Mouse (Mus musculus) bone marrow macrophage, adult 2 months (primary cell): Measurements from ENCODE around the gene Susd1.

Source experiments
- CTCF ChIP-seq: IDR thresholded peaks from 2 replicates; pipeline ENCODE4 v1.5.1; 2012; ENCODE audit warnings: low read depth, mild to moderate bottlenecking, low read length, moderate library complexity
- POLR2A ChIP-seq: IDR thresholded peaks from 2 replicates; pipeline ENCODE4 v1.6.1; 2012; ENCODE audit warnings: mild to moderate bottlenecking, low read depth, low read length, borderline replicate concordance

DNA sequence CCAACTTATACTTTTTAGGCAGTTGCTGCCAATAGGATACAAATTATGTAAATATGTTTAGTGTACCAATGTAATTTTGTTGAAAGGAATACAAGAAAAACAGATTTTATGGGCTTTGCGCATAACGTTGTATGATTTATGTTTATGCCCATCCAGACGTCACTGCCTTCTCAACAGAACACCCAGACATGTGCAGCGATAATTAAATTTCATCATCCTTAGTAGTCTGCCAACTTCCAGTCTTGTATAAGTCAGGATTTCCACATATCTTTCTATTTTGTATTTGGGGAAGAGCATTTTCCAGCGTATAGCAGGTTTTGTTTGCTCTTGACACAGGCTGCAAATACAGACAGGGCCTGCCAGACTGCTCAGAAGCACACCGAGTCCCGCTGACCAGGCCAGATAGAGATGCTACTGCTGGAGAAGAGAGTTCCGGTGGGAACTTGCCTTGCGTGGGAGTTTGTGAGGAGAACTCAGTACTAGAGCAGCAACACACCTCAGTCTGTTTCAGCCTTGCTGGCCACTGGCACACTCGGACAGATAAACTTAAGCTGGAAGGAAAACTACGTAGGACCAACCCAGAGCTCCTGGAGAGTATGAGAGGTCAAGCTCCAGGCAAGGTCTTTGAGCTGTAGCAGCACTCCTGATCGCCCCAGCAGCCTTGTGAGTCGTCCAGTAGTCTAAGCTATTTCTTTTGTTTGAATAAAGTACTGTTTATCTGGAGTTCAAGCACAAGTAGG is 21.0 kb upstream of the Susd1 start:
- TF ChIP-seq POLR2A (no peak), CTCF (no peak)
